Mouse (Mus musculus): ENCODE measurements around the gene Gpr157.

- TF ChIP-seq POLR2A (IDR thresholded peaks at IDR 0.05; ENCODE audit: borderline replicate concordance, extremely low read depth, low read depth, low read length) (no peak), CTCF (IDR thresholded peaks at IDR 0.05; ENCODE audit: insufficient read depth, low read length) (no peak)
Measured at GRCm38 (mm10) chr4:150094463-150094789, 7.3 kb downstream of the Gpr157 start.
